Mouse (Mus musculus): ENCODE measurements around the gene Mcur1. TPM values are rescaled to one million over a fixed set of nuclear protein-coding genes. Genes with fewer than 3 reads are reported as not detected.
A peak's percentile ranks its signal among the peaks of the same experiment; 100 is the strongest.

Gene Mcur1
- polyA plus RNA-seq, 1 experiment, result 9.2 TPM

- DNase-seq (ENCODE audit: low read depth), result no peak
These were observed 11.4 kb downstream of the Mcur1 start for GRCm38 (mm10) chr13:43548617-43549016.

DNA sequence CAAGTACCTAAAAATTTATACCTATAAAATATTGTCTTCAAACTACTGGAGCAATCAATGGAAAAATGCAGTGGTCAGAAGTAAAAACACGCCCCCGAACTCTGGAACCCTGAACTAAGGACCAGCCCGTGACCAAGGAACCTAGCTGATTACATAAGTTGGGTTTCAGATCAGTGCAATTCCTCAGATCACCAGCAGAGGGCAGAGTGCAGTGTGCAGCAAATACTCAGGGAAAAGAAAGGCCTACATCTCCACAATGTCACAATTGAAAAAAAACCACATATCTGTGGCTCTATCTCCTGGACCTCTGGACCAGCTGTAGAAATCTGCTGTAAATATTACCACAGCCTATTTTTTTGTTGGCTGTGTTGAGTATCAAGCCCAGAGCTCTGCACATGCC lies 13.1 kb downstream of the Mcur1 start:
- DNase-seq (ENCODE audit: low read depth), result peak; percentile 91
- no peak for TF ChIP-seq POLR2A (IDR thresholded peaks at IDR 0.05; ENCODE audit: borderline replicate concordance, extremely low read depth, insufficient read depth, insufficient read length, poor library complexity, severe bottlenecking)
- TF ChIP-seq CTCF (IDR thresholded peaks at IDR 0.05; ENCODE audit: borderline replicate concordance, extremely low read depth, insufficient read depth, insufficient read length), result peak; percentile 94

More at GRCm38 (mm10) chr13:43548617-43549016, 11.4 kb downstream of the Mcur1 start:
- TF ChIP-seq CTCF (IDR thresholded peaks at IDR 0.05; ENCODE audit: borderline replicate concordance, extremely low read depth, insufficient read depth, insufficient read length) (no peak), POLR2A (IDR thresholded peaks at IDR 0.05; ENCODE audit: borderline replicate concordance, extremely low read depth, insufficient read depth, insufficient read length, poor library complexity, severe bottlenecking) (no peak)

DNA sequence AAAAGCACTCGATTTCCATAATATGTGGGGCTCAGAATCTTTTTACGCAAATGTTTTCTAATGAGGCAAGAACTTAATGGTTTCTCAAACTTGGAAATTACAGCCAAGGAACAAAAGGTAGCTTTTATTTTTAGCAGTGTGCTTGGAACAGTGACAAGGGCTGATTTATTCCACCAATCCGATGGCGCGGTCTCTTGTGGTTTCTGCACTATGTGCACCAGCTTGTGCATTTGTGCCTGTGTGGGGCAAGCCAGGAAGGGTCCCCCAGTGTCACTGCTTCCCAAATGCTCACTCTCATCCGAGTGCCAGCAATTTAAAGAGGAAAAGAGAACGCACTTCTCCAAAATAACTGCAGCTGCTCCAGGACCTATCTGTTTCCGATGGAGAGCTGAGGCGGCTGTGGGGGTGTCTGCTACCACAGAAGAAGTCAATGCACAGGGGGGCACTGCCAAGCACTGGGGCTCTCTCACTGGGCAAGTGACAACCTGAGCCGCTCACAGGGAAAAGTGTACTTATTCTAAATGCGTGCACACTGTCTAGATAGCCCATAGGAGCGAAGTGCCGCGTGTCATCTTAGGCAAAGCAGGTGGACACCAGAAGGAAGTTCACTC lies 19.7 kb downstream of the Mcur1 start:
- peak; percentile 81 for DNase-seq (ENCODE audit: low read depth)
- TF ChIP-seq POLR2A (IDR thresholded peaks at IDR 0.05; ENCODE audit: borderline replicate concordance, extremely low read depth, insufficient read depth, insufficient read length, poor library complexity, severe bottlenecking), result no peak
- TF ChIP-seq CTCF (IDR thresholded peaks at IDR 0.05; ENCODE audit: borderline replicate concordance, extremely low read depth, insufficient read depth, insufficient read length), result no peak

DNA sequence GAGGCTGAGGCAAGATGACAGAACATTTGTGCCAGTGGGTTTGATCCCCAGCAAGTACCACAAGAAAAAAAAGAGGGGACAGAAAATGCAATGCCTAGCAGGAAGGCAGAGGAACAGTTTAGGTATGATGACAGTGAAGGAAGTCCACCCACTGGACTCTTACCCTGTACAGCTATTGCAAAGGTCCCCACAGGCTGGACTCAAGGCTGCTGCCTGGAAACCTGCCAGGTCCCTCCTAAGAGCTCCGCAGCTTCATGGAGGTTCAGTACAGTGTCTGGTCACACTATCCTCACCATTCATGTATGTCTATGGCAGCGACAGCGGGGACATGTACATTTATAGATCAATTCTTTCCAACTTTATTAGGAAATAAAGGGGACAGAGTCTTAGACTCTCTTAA lies 20.6 kb downstream of the Mcur1 start:
- no peak for TF ChIP-seq CTCF (IDR thresholded peaks at IDR 0.05; ENCODE audit: borderline replicate concordance, extremely low read depth, insufficient read depth, insufficient read length)
- TF ChIP-seq POLR2A (IDR thresholded peaks at IDR 0.05; ENCODE audit: borderline replicate concordance, extremely low read depth, insufficient read depth, insufficient read length, poor library complexity, severe bottlenecking), result no peak

DNA sequence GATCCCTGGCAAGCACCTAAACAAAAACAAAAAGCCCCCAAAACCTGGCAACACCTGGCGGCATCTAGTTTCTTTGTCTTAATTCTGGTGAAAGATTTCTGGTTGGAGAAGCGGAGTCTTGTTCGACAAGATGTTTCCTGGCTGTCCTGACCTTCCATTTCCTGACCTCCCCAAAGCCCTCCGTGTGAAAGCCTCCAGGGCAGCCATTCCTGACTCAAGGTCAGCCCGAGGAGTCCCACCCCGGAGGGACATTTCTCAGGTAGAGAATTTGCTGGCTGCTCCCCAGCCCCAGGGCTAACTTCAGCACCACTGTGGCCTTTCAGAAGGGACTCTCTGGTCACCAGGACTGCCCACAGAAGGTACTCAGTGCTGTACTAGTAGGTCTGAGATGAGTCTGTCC lies 22.1 kb downstream of the Mcur1 start:
- no peak for DNase-seq (ENCODE audit: low read depth)
- TF ChIP-seq POLR2A (IDR thresholded peaks at IDR 0.05; ENCODE audit: borderline replicate concordance, extremely low read depth, insufficient read depth, insufficient read length, poor library complexity, severe bottlenecking) (no peak), CTCF (IDR thresholded peaks at IDR 0.05; ENCODE audit: borderline replicate concordance, extremely low read depth, insufficient read depth, insufficient read length) (no peak)

More for the DNA sequence above, 20.6 kb downstream of the Mcur1 start:
- DNase-seq (ENCODE audit: low read depth), result peak; percentile 30

GRCm38 (mm10) chr13:43534015-43534414 lies 26.0 kb downstream of the Mcur1 start:
- no peak for DNase-seq (ENCODE audit: low read depth)
- no peak for TF ChIP-seq POLR2A (IDR thresholded peaks at IDR 0.05; ENCODE audit: borderline replicate concordance, extremely low read depth, insufficient read depth, insufficient read length, poor library complexity, severe bottlenecking)
- TF ChIP-seq CTCF (IDR thresholded peaks at IDR 0.05; ENCODE audit: borderline replicate concordance, extremely low read depth, insufficient read depth, insufficient read length), result no peak

DNA sequence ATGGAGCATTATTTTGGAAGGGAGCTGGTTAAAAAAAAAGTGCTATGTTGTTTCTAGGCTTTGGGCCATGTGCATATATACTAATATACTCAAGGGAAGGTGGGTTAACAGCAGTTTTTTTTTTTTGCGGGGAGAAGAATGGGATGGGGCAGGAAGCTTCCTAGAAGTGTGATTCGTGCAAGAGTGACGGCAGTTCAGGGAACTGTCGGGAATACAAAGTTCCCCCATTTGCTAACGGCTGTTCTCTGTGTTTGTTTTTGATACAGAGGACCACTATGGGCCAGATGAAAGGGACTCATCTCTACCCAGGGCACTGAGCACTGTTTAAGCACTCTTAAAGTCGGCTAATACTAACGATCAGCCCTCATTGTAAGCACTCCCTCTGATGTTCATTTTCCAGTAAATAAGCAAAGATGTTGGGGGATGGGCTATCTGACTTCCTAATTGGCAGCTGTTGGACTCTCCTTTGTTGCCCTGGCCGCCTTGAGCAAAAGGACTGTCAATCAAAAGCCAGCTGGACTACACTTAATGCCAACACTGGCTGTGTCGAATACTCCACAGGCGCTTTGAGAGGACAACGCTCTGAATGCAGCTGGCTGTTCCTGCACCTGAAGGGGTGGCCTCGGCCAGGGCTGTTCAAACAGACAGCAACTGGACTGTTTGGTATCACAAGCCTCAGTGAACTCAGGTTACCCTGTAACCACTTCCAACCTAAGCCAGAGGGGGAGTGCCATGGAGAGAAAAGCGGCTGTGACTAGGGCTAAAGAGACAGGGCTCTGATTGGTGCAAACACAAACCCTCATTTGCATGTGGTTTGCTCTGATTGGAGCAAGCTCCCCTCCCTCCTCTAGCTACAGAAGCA lies 28.9 kb downstream of the Mcur1 start:
- peak; percentile 97 for DNase-seq (ENCODE audit: low read depth)

DNA sequence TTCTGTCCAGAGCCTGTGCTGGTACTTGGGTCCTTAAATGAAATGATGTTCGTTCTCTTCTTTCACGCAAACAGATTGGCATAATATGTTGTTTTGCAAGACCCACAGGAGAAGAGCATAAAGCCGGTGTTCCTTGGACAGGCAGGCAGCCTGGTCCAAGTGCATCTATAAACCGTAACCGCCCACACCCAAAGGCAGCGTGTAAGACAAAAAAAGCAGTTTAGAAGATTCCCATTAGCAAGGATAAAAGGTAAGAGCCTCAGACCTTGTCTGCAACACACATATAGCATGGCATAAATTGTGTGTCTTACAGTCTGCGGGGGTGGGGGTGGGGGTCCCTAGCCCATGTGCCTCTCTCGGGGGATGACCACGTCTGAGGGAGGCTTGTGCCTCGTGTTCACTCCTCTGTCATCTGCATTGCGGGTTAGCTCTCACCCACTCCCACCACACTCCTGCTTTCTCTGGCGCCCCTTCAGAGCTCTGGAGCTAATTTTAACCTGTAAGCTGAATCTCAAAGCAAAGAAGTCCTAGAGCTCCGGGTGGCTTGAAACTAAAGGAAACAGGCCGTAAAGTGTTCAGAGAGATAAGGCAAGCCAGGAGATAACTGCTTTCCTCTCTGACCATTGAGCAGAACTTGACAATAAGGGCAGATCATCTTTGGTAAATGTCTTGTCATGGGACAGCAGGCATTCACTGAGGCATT lies 29.7 kb downstream of the Mcur1 start:
- TF ChIP-seq POLR2A (IDR thresholded peaks at IDR 0.05; ENCODE audit: borderline replicate concordance, extremely low read depth, insufficient read depth, insufficient read length, poor library complexity, severe bottlenecking), result no peak
- TF ChIP-seq CTCF (IDR thresholded peaks at IDR 0.05; ENCODE audit: borderline replicate concordance, extremely low read depth, insufficient read depth, insufficient read length), result no peak
- DNase-seq (ENCODE audit: low read depth), result peak; percentile 54

More for the DNA sequence above, 28.9 kb downstream of the Mcur1 start:
- TF ChIP-seq CTCF (IDR thresholded peaks at IDR 0.05; ENCODE audit: borderline replicate concordance, extremely low read depth, insufficient read depth, insufficient read length) (peak; percentile 42; the same call in 1 of the 2 replicates), POLR2A (IDR thresholded peaks at IDR 0.05; ENCODE audit: borderline replicate concordance, extremely low read depth, insufficient read depth, insufficient read length, poor library complexity, severe bottlenecking) (no peak)

DNA sequence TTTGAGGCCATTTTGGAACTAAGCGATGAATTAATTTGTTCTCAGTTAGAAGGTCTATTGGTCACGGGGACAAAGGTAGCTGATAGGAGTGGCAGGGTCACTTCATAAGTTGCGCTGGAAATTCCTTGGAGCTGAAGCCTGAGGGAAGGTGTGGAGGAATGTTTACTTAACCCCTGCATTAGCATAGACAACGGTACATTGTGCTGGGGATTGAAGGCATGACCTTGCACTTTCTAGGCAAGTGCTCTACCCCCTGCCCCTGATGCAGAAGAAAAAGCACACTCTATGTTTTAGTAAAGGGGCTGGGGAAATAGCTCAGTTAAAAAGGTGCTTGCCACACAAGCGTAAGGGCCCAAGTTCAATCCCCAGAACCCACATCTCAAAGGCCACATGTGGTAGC lies 33.7 kb downstream of the Mcur1 start:
- DNase-seq (ENCODE audit: low read depth), result no peak
- TF ChIP-seq POLR2A (IDR thresholded peaks at IDR 0.05; ENCODE audit: borderline replicate concordance, extremely low read depth, insufficient read depth, insufficient read length, poor library complexity, severe bottlenecking) (no peak), CTCF (IDR thresholded peaks at IDR 0.05; ENCODE audit: borderline replicate concordance, extremely low read depth, insufficient read depth, insufficient read length) (no peak)

- no peak for TF ChIP-seq CTCF (IDR thresholded peaks at IDR 0.05; ENCODE audit: borderline replicate concordance, extremely low read depth, insufficient read depth, insufficient read length)
- no peak for TF ChIP-seq POLR2A (IDR thresholded peaks at IDR 0.05; ENCODE audit: borderline replicate concordance, extremely low read depth, insufficient read depth, insufficient read length, poor library complexity, severe bottlenecking)
- DNase-seq (ENCODE audit: low read depth), result peak; percentile 69
These were observed 34.4 kb downstream of the Mcur1 start for GRCm38 (mm10) chr13:43525363-43526134.
